Mouse (Mus musculus): ENCODE results near the gene Parp3. TPM values are rescaled to one million over a fixed set of nuclear protein-coding genes. Genes with fewer than 3 reads are reported as not detected.
A peak's percentile ranks its signal among the peaks of the same experiment; 100 is the strongest.

Parp3 gene
- total RNA-seq (2014; fragmentation: Nextera tagmentation) (3.5 TPM in 1 of 2 replicates, not detected in the other), total RNA-seq (2017) (2.8 and 3.2 TPM in 2 replicates), polyA plus RNA-seq (2012) (0.48 and 0.85 TPM in 2 replicates)

DNA sequence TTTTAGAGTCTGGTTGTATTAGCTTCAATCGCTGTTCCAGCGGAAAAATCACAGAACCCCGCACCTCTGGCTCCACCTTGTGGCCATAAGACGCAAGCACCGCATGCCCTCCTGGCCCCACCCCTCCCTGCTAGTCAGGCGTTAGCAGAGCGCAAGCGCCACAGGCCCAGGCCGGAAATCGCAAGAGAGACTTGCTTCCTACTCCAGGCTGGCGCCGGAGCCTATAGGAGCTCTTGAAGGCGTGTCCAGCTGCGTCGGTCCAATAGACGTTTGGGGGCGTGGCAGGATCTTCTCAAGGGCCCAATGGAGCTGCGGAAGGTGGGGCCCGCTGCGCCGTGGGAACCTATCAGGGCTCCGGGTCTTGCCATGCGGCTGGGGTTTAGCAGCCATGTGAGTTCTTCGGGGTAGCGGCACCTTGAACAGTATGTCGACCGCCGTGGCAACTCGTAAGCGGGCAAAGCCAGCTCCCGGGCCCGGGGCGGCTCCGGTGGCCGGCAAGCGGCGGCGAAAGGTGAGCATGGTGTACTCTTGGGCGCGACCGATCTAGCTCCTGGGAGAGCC, at the start of gene Parp3:
Gene Parp3, minus strand, starts transcription at position 26 of the 561 bp plus-strand sequence.
- Histone ChIP-seq H3K9me3 (replicated peaks) (no peaks in the 10 kb centered on the region), H3K36me3 (replicated peaks) (peaks cover 35% of the 10 kb centered on the region), H3K27me3 (ENCODE audit: insufficient read depth, low read length) (peaks cover 16% of the 10 kb centered on the region), H3K4me1 (ENCODE audit: insufficient read depth, low read depth, low read length) (peaks cover 66% of the 10 kb centered on the region), H3K4me3 (ENCODE audit: low read depth, low read length) (peak within 1 kb of the TSS; percentile 82)
- ATAC-seq (ENCODE audit: extremely low read depth, insufficient number of reproducible peaks, low FRiP score, poor library complexity, severe bottlenecking) (peak; percentile 97), DNase-seq (ENCODE audit: low spot score) (peak; percentile 98)
- no peak for TF ChIP-seq TAL1 (conservative IDR thresholded peaks at IDR 0.05; ENCODE audit: low read depth, low read length)
- peak; percentile 85 for TF ChIP-seq CTCF (IDR thresholded peaks at IDR 0.05; ENCODE audit: low read depth, low read length)

- H3K4me1 ChIP-seq (ENCODE audit: insufficient read depth, low read depth, low read length), result peaks cover 55% of the 10 kb centered on the region
- no peaks in the 10 kb centered on the region for H3K27me3 ChIP-seq (ENCODE audit: insufficient read depth, low read length)
- H3K4me3 ChIP-seq (ENCODE audit: low read depth, low read length), result peak overlapping the region; percentile 67
- DNase-seq (ENCODE audit: low spot score), result peak; percentile 84
- TF ChIP-seq GATA2 (IDR thresholded peaks at IDR 0.05; ENCODE audit: borderline replicate concordance, low read depth, low read length), result no peak
- peak; percentile 67 for TF ChIP-seq TAL1 (conservative IDR thresholded peaks at IDR 0.05; ENCODE audit: low read depth, low read length)
- TF ChIP-seq GATA1 (IDR thresholded peaks at IDR 0.05; ENCODE audit: borderline replicate concordance, low read length), result no peak
- TF ChIP-seq POLR2AphosphoS5 (IDR thresholded peaks at IDR 0.05; ENCODE audit: insufficient replicate concordance, low read depth, low read length), result no peak
- TF ChIP-seq CTCF (IDR thresholded peaks at IDR 0.05; ENCODE audit: low read depth, low read length), result no peak
- no peaks in the 10 kb centered on the region for H3K9me3 ChIP-seq (replicated peaks)
- peak; percentile 72 for ATAC-seq (ENCODE audit: extremely low read depth, insufficient number of reproducible peaks, low FRiP score, poor library complexity, severe bottlenecking)
- peaks cover under 1% of the 10 kb centered on the region for H3K36me3 ChIP-seq (replicated peaks)
Observed at GRCm38 (mm10) chr9:106519909-106520308, 43.2 kb upstream of the Parp3 start.

DNA sequence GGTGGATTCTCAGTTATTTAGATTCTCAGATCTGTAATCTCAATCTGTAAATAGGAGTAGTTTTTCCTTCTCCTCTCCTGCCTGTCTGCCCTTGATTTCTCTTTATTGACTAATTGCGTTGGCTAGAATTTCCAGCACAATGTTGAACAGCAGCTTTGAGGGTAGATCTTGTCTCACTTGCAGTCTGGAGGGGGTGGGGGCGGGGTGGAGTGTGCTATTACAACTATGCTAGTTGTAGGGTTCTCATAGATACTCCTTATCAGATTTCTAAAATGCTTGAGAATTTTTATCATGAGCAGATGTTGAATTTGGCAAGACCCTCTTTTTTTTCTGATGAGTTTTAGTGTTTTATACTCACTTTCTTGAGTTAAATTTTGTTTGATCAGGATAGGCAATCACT, 42.7 kb upstream of the Parp3 start:
- H3K4me1 ChIP-seq (ENCODE audit: insufficient read depth, low read depth, low read length), result peaks cover 53% of the 10 kb centered on the region
- no peaks in the 10 kb centered on the region for H3K9me3 ChIP-seq (replicated peaks)
- H3K36me3 ChIP-seq (replicated peaks), result no peaks in the 10 kb centered on the region
- peak overlapping the region; percentile 67; the same call in 1 of the 2 replicates for H3K4me3 ChIP-seq (ENCODE audit: low read depth, low read length)
- peak; percentile 69 for ATAC-seq (ENCODE audit: extremely low read depth, insufficient number of reproducible peaks, low FRiP score, poor library complexity, severe bottlenecking)
- H3K27me3 ChIP-seq (ENCODE audit: insufficient read depth, low read length), result no peaks in the 10 kb centered on the region
- peak; percentile 38 for DNase-seq (ENCODE audit: low spot score)
- no peak for TF ChIP-seq TAL1 (conservative IDR thresholded peaks at IDR 0.05; ENCODE audit: low read depth, low read length)
- no peak for TF ChIP-seq CTCF (IDR thresholded peaks at IDR 0.05; ENCODE audit: low read depth, low read length)
- TF ChIP-seq GATA2 (IDR thresholded peaks at IDR 0.05; ENCODE audit: borderline replicate concordance, low read depth, low read length), result no peak
- no peak for TF ChIP-seq GATA1 (IDR thresholded peaks at IDR 0.05; ENCODE audit: borderline replicate concordance, low read length)
- no peak for TF ChIP-seq POLR2AphosphoS5 (IDR thresholded peaks at IDR 0.05; ENCODE audit: insufficient replicate concordance, low read depth, low read length)

DNA sequence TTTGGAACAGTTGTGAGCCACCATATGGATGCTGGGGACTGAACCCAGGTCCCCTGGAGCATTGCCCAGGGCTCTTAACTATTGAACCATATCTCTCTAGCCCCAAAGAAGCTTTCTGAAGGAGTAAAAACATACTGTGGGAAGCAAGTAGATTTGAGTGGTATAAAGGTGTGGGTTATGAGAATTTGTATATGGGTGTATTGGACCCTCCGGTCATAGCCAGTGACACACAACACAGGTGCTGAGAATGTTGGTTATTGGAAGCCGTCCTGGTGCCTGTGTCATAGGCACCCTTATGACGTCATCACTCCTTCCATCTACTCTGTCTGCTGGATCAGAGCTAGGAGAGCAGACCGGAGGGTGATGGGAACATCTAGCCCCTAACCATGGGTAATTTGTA, 37.5 kb upstream of the Parp3 start, which contains the start of gene Iqcf5:
Gene Iqcf5, plus strand, starts transcription at position 301 of the 400 bp plus-strand sequence.
- H3K9me3 ChIP-seq (replicated peaks), result no peaks in the 10 kb centered on the region
- no peak within 1 kb of the TSS for H3K4me3 ChIP-seq (ENCODE audit: low read depth, low read length)
- ATAC-seq (ENCODE audit: extremely low read depth, insufficient number of reproducible peaks, low FRiP score, poor library complexity, severe bottlenecking) (no peak), DNase-seq (ENCODE audit: low spot score) (no peak)
- TF ChIP-seq GATA1 (IDR thresholded peaks at IDR 0.05; ENCODE audit: borderline replicate concordance, low read length) (no peak), TAL1 (conservative IDR thresholded peaks at IDR 0.05; ENCODE audit: low read depth, low read length) (no peak), GATA2 (IDR thresholded peaks at IDR 0.05; ENCODE audit: borderline replicate concordance, low read depth, low read length) (no peak), POLR2AphosphoS5 (IDR thresholded peaks at IDR 0.05; ENCODE audit: insufficient replicate concordance, low read depth, low read length) (no peak), CTCF (IDR thresholded peaks at IDR 0.05; ENCODE audit: low read depth, low read length) (no peak)
- no peaks in the 10 kb centered on the region; the same call in 1 of the 2 replicates for H3K27me3 ChIP-seq (ENCODE audit: insufficient read depth, low read length)
- peaks cover 47% of the 10 kb centered on the region for H3K4me1 ChIP-seq (ENCODE audit: insufficient read depth, low read depth, low read length)
- H3K36me3 ChIP-seq (replicated peaks), result no peaks in the 10 kb centered on the region

DNA sequence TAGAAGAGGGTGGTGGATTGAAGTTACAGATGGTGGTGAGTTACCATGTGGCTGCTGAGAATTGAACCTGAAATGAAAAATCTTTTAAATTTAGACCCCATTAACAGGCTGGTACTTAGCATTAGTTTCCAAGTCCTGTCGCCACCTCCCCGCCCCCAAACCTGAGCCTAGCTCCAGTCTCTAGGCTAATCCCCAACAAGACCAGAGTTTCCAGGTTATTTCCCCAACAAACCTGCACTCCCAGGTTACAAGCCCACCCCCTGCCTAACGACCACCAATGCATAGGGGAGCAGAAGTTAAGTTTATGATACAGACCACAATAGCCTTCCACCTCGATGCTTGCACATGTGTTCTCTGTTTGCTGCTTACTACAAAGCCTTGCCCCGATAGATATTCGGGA, 36.8 kb upstream of the Parp3 start:
- no peak overlapping the region for H3K4me3 ChIP-seq (ENCODE audit: low read depth, low read length)
- H3K27me3 ChIP-seq (ENCODE audit: insufficient read depth, low read length), result no peaks in the 10 kb centered on the region; the same call in 1 of the 2 replicates
- ATAC-seq (ENCODE audit: extremely low read depth, insufficient number of reproducible peaks, low FRiP score, poor library complexity, severe bottlenecking) (no peak), DNase-seq (ENCODE audit: low spot score) (no peak)
- H3K4me1 ChIP-seq (ENCODE audit: insufficient read depth, low read depth, low read length), result peaks cover 40% of the 10 kb centered on the region
- TF ChIP-seq GATA1 (IDR thresholded peaks at IDR 0.05; ENCODE audit: borderline replicate concordance, low read length), result no peak
- TF ChIP-seq CTCF (IDR thresholded peaks at IDR 0.05; ENCODE audit: low read depth, low read length), result no peak
- TF ChIP-seq POLR2AphosphoS5 (IDR thresholded peaks at IDR 0.05; ENCODE audit: insufficient replicate concordance, low read depth, low read length), result no peak
- no peak for TF ChIP-seq TAL1 (conservative IDR thresholded peaks at IDR 0.05; ENCODE audit: low read depth, low read length)
- TF ChIP-seq GATA2 (IDR thresholded peaks at IDR 0.05; ENCODE audit: borderline replicate concordance, low read depth, low read length), result no peak
- no peaks in the 10 kb centered on the region for H3K9me3 ChIP-seq (replicated peaks)
- H3K36me3 ChIP-seq (replicated peaks), result no peaks in the 10 kb centered on the region

- ATAC-seq (ENCODE audit: extremely low read depth, insufficient number of reproducible peaks, low FRiP score, poor library complexity, severe bottlenecking), result no peak; the same call in 1 of the 2 replicates
- peak; percentile 43 for DNase-seq (ENCODE audit: low spot score)
- Histone ChIP-seq H3K9me3 (replicated peaks) (no peaks in the 10 kb centered on the region), H3K27me3 (ENCODE audit: insufficient read depth, low read length) (peaks cover 4% of the 10 kb centered on the region), H3K36me3 (replicated peaks) (no peaks in the 10 kb centered on the region), H3K4me1 (ENCODE audit: insufficient read depth, low read depth, low read length) (peaks cover 35% of the 10 kb centered on the region), H3K4me3 (ENCODE audit: low read depth, low read length) (no peak overlapping the region; the same call in 1 of the 2 replicates)
- TF ChIP-seq POLR2AphosphoS5 (IDR thresholded peaks at IDR 0.05; ENCODE audit: insufficient replicate concordance, low read depth, low read length) (no peak), CTCF (IDR thresholded peaks at IDR 0.05; ENCODE audit: low read depth, low read length) (no peak), GATA1 (IDR thresholded peaks at IDR 0.05; ENCODE audit: borderline replicate concordance, low read length) (no peak), TAL1 (conservative IDR thresholded peaks at IDR 0.05; ENCODE audit: low read depth, low read length) (no peak), GATA2 (IDR thresholded peaks at IDR 0.05; ENCODE audit: borderline replicate concordance, low read depth, low read length) (no peak)
Observed at GRCm38 (mm10) chr9:106512729-106513450, 36.1 kb upstream of the Parp3 start.

Measured in G1E (cell line).